Mouse (Mus musculus) intestine, embryonic 16.5 days (tissue): Measurements from ENCODE around the gene Bsn. TPM values are rescaled to one million over a fixed set of nuclear protein-coding genes. Genes with fewer than 3 reads are reported as not detected.

Experiments used
- ATAC-seq: fragments of 200-750 bp; cut with Nextera tagmentation; 2 replicates; pipeline ENCODE4 v1.8.0; 2017; ENCODE audit warnings: moderate TSS enrichment, moderate library complexity
- H3K27ac ChIP-seq: fragments of 300-500 bp; sonication (generic); 2 replicates; pipeline ENCODE4 v1.5.1; 2014; ENCODE audit warnings: mild to moderate bottlenecking, low read length
- H3K27me3 ChIP-seq: fragments of 300-500 bp; sonication (generic); replicated peaks from 2 replicates; pipeline ENCODE4 v1.6.1; 2014; ENCODE audit warnings: low read length, control low read depth, mixed read lengths; ENCODE audit not compliant: control insufficient read depth, insufficient read depth
- H3K36me3 ChIP-seq: fragments of 300-500 bp; sonication (generic); 2 replicates; pipeline ENCODE4 v1.6.1; 2014; ENCODE audit warnings: low read length, control low read depth; ENCODE audit not compliant: control insufficient read depth, insufficient read depth
- H3K4me1 ChIP-seq: fragments of 300-500 bp; sonication (generic); 2 replicates; pipeline ENCODE4 v1.6.1; 2014; ENCODE audit warnings: low read length, control low read depth, mixed read lengths; ENCODE audit not compliant: control insufficient read depth, insufficient read depth
- H3K4me2 ChIP-seq: fragments of 300-500 bp; sonication (generic); 2 replicates; pipeline ENCODE4 v1.6.1; 2014; ENCODE audit warnings: low read depth, low read length, control low read depth
- H3K4me3 ChIP-seq: fragments of 300-500 bp; sonication (generic); 2 replicates; pipeline ENCODE4 v1.5.1; 2014; ENCODE audit warnings: mild to moderate bottlenecking, low read length
- H3K9ac ChIP-seq: fragments of 300-500 bp; sonication (generic); 2 replicates; pipeline ENCODE4 v1.6.1; 2014; ENCODE audit warnings: low read depth, low read length
- H3K9me3 ChIP-seq: fragments of 300-500 bp; sonication (generic); 2 replicates; pipeline ENCODE4 v1.6.1; 2016; ENCODE audit warnings: low read length, control low read depth; ENCODE audit not compliant: control insufficient read depth
- WGBS: fragments of 180-500 bp; shearing (Covaris S2); extraction: QIAGEN DNeasy Blood & Tissue Kit; methylation state at CpG from one replicate; pipeline ENCODE4 v1.1.7; 2014; 5-methylcytosine and 5-hydroxymethylcytosine counted together
- polyA plus RNA-seq: library from polyadenylated mRNA; unstranded; fragments of >200 nt; fragmentation: Nextera tagmentation; extraction: Ambion mirVana; gene quantifications from 2 replicates; pipeline ENCODE4 v1.2.1, GENCODE M21; 2015

Bsn gene
- polyA plus RNA-seq, 1 experiment from 2014 or later = 5.4 TPM

GRCm38 (mm10) chr9:108111101-108111592 lies 79.0 kb downstream of the Bsn start:
- H3K4me1 ChIP-seq = peaks cover 20% of the 10 kb centered on the region
- H3K9me3 ChIP-seq = no peaks in the 10 kb centered on the region
- H3K4me3 ChIP-seq = peak overlapping the region; percentile 27
- WGBS = 8% methylated on average over 22 of the region's 22 CpGs
- H3K27me3 ChIP-seq = 0 out of 2 replicates have a peak, but pooled peaks cover 7% of the 10 kb centered on the region
- peak overlapping the region; percentile 49 for H3K9ac ChIP-seq
- peak overlapping the region; percentile 56 for H3K4me2 ChIP-seq
- H3K27ac ChIP-seq = peak overlapping the region; percentile 44
- ATAC-seq = peak; percentile 22
- no peaks in the 10 kb centered on the region for H3K36me3 ChIP-seq

DNA sequence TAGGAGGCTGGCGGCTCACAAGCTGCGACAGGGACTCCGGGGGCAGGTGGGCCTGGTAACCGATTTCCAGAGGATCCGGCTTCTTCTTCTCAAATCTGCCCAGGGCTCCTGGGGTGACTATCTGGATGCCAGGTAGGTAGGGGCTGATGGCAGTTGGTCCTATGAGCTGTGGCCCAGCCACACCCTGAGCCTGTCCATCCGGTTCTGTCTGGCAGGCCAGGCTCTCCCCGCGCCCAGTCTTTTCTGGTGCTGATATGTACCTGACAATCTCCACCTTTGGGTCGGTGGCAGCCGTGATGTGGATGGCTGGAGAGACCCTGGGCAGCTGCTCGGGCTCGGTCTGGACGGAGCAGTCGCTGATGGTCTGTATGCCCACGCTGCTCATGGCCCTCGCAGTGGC lies 80.0 kb downstream of the Bsn start:
- 73% methylated on average over 16 of the region's 16 CpGs for WGBS
- H3K9me3 ChIP-seq = no peaks in the 10 kb centered on the region
- H3K36me3 ChIP-seq = no peaks in the 10 kb centered on the region
- H3K4me3 ChIP-seq = peak overlapping the region; percentile 27
- no peak; the same call in 1 of the 2 replicates for ATAC-seq
- H3K9ac ChIP-seq = peak overlapping the region; percentile 49
- peak overlapping the region; percentile 56 for H3K4me2 ChIP-seq
- no peak overlapping the region for H3K27ac ChIP-seq
- 0 out of 2 replicates have a peak, but pooled peaks cover 6% of the 10 kb centered on the region for H3K27me3 ChIP-seq
- peaks cover 28% of the 10 kb centered on the region for H3K4me1 ChIP-seq

GRCm38 (mm10) chr9:108107867-108108266 lies 82.3 kb downstream of the Bsn start:
- Histone ChIP-seq H3K4me1 (peaks cover 37% of the 10 kb centered on the region), H3K27ac (no peak overlapping the region), H3K36me3 (no peaks in the 10 kb centered on the region), H3K4me2 (no peak overlapping the region), H3K27me3 (no peaks in the 10 kb centered on the region), H3K9me3 (no peaks in the 10 kb centered on the region), H3K9ac (no peak overlapping the region), H3K4me3 (no peak overlapping the region)
- 94% methylated on average over 16 of the region's 16 CpGs for WGBS
- ATAC-seq = no peak

- H3K27ac ChIP-seq = no peak overlapping the region
- H3K9ac ChIP-seq = peak overlapping the region; percentile 71; the same call in 1 of the 2 replicates
- peaks cover 33% of the 10 kb centered on the region for H3K4me1 ChIP-seq
- H3K9me3 ChIP-seq = no peaks in the 10 kb centered on the region
- no peaks in the 10 kb centered on the region for H3K27me3 ChIP-seq
- WGBS = 86% methylated on average over 23 of the region's 23 CpGs
- H3K4me3 ChIP-seq = no peak overlapping the region
- no peak overlapping the region for H3K4me2 ChIP-seq
- H3K36me3 ChIP-seq = no peaks in the 10 kb centered on the region
- no peak for ATAC-seq
Observed at GRCm38 (mm10) chr9:108106090-108106489, 84.1 kb downstream of the Bsn start.

DNA sequence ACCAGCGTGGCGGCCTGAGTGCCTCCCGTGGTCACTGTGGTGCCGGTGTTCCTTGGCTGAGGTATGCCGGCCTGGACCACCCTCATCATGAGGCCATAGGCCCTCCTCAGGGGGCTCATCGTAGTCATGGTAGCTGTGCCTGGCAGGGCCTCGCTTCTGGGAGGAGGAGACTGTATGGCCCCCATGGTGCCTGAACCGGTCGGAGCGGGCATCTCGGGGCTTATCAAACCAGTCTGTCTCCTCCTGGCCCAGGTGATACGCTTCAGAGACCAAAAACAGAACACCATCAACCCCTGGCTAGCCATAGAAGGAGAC lies 84.7 kb downstream of the Bsn start:
- peak overlapping the region; percentile 48; the same call in 1 of the 2 replicates for H3K4me3 ChIP-seq
- H3K36me3 ChIP-seq = no peaks in the 10 kb centered on the region
- no peaks in the 10 kb centered on the region for H3K27me3 ChIP-seq
- peak overlapping the region; percentile 71 for H3K9ac ChIP-seq
- H3K4me1 ChIP-seq = peaks cover 27% of the 10 kb centered on the region
- ATAC-seq = no peak; the same call in 1 of the 2 replicates
- H3K9me3 ChIP-seq = no peaks in the 10 kb centered on the region
- 84% methylated on average over 12 of the region's 12 CpGs for whole genome bisulfite sequencing
- H3K27ac ChIP-seq = peak overlapping the region; percentile 77
- H3K4me2 ChIP-seq = peak overlapping the region; percentile 54

DNA sequence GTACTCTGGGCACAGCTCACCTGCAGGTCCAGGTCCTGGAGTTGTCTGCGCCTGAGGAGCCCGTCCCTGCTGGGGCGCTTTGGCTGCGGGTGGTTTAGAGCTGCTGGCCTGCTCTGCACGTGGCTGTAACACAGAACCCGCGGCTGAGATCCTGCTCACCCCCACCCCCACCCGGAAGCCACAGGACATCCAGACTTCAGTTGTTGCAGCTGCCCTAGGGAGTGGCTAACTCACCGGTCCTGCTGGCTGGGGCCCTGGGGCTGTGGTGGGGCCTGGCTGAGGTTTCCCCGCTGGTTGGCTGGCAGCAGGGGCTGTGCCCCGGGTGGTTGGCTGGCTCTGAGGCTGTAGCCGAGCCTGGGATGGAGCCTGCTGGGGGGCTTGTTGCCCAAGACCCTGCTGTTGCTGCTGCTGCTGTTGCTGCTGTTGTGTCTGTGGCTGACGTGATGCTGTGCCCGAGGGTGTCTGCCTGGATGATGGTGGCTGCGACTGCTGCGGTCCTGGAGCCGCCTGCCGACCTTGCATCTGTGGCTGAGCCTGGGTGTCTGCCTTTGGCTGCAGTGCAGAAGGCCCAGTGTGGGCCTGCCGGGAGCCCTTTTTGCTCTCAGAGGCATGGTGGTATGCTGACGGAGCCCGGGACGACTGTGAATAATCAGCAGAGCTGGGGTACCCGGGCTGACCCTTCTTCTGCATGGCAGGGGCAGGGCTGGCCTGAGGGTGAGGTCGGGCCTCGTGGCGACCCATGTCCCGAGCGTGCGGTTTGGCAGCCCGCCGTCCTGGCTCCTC lies 85.2 kb downstream of the Bsn start:
- no peaks in the 10 kb centered on the region for H3K9me3 ChIP-seq
- peak overlapping the region; percentile 48 for H3K4me3 ChIP-seq
- WGBS = 39% methylated on average over 31 of the region's 31 CpGs
- peak overlapping the region; percentile 71 for H3K9ac ChIP-seq
- H3K4me1 ChIP-seq = peaks cover 21% of the 10 kb centered on the region
- H3K27ac ChIP-seq = peak overlapping the region; percentile 77
- peak overlapping the region; percentile 54 for H3K4me2 ChIP-seq
- no peaks in the 10 kb centered on the region for H3K36me3 ChIP-seq
- peak; percentile 91 for ATAC-seq
- H3K27me3 ChIP-seq = no peaks in the 10 kb centered on the region

- no peak overlapping the region for H3K4me2 ChIP-seq
- no peak overlapping the region for H3K4me3 ChIP-seq
- H3K27me3 ChIP-seq = no peaks in the 10 kb centered on the region
- no peak overlapping the region for H3K27ac ChIP-seq
- no peaks in the 10 kb centered on the region for H3K36me3 ChIP-seq
- H3K9me3 ChIP-seq = no peaks in the 10 kb centered on the region
- WGBS = 88% methylated on average over 8 of the region's 8 CpGs
- no peak for ATAC-seq
- peaks cover 22% of the 10 kb centered on the region for H3K4me1 ChIP-seq
- no peak overlapping the region for H3K9ac ChIP-seq
Observed at GRCm38 (mm10) chr9:108099619-108100018, 90.6 kb downstream of the Bsn start.

GRCm38 (mm10) chr9:108095949-108096712 lies 94.1 kb downstream of the Bsn start:
- no peaks in the 10 kb centered on the region for H3K27me3 ChIP-seq
- H3K4me1 ChIP-seq = peaks cover 28% of the 10 kb centered on the region
- H3K9me3 ChIP-seq = no peaks in the 10 kb centered on the region
- WGBS = 53% methylated on average over 10 of the region's 10 CpGs
- no peak for ATAC-seq
- H3K9ac ChIP-seq = no peak overlapping the region
- 0 out of 2 replicates have a peak overlapping the region, but pooled peaks have one; percentile 96 for H3K4me2 ChIP-seq
- peak overlapping the region; percentile 28; the same call in 1 of the 2 replicates for H3K27ac ChIP-seq
- H3K36me3 ChIP-seq = 0 out of 2 replicates have a peak, but pooled peaks cover 2% of the 10 kb centered on the region
- no peak overlapping the region for H3K4me3 ChIP-seq

DNA sequence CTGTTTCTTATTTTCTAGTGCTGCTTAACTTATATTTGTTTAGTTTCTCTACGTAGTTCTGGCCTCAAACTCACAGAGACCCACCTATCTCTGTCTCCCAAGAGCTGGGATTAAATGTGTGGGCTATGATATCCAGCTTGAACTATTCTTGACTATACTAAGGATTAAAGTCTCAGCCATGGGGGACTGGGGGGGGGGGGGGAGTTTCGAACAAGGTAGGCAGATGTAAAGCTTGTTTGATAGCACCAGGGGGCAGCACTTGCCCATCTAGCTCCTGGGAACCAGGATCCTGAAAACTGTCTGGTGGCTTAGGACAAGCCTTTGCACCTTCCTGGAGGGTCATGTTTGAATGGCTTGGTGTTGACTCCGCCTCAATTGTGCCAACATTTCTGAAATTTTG lies 94.7 kb downstream of the Bsn start:
- Histone ChIP-seq H3K4me3 (peak overlapping the region; percentile 80), H3K27ac (peak overlapping the region; percentile 87), H3K27me3 (no peaks in the 10 kb centered on the region), H3K36me3 (peaks cover 5% of the 10 kb centered on the region; the same call in 1 of the 2 replicates), H3K9me3 (no peaks in the 10 kb centered on the region), H3K9ac (peak overlapping the region; percentile 85; the same call in 1 of the 2 replicates), H3K4me2 (peak overlapping the region; percentile 96), H3K4me1 (peaks cover 28% of the 10 kb centered on the region)
- ATAC-seq = 0 out of 2 replicates have a peak, but pooled peaks have one; percentile 14
- WGBS = 6% methylated on average over 3 of the region's 3 CpGs
